Mouse (Mus musculus): Measurements from ENCODE around the gene Tmem168. TPM values are rescaled to one million over a fixed set of nuclear protein-coding genes. Genes with fewer than 3 reads are reported as not detected.

The Tmem168 gene
- polyA plus RNA-seq, 1 experiment: 12.4 TPM

DNA sequence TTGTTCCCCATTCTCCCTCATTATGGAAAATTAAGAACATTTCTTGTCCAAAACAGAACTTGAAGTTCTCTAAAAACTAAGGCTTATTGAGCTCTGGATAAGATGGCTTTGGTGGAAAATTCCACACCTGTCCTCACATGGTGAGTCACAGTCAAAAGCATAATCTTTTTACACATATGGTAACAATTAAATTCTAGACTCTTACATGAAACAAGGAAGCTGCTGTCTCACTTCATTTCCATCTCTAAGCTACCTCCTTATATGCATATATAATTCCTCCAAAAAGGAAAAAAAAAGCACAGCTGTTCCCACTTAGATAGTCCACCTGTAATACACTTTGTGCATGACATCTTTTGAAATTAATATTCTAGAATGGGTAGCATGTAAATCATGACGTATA lies 24.7 kb upstream of the Tmem168 start:
- TF ChIP-seq POLR2A (IDR thresholded peaks at IDR 0.05; ENCODE audit: control insufficient read depth, extremely low read depth, insufficient read depth, low read length, poor library complexity): no peak
- no peak for TF ChIP-seq CTCF (IDR thresholded peaks at IDR 0.05; ENCODE audit: borderline replicate concordance, control insufficient read depth, extremely low read depth, insufficient read depth, low read length, poor library complexity)
- 100% methylated on average over 1 of the region's 1 CpGs for WGBS
- H3K4me3 ChIP-seq (ENCODE audit: control insufficient read depth, insufficient read depth, low read length): no peak overlapping the region
- no peak for DNase-seq
- H3K36me3 ChIP-seq (ENCODE audit: control insufficient read depth, insufficient read depth, low read length): peaks cover 9% of the 10 kb centered on the region
- no peaks in the 10 kb centered on the region for H3K27me3 ChIP-seq (ENCODE audit: control insufficient read depth, insufficient read depth, low read length)
- no peak overlapping the region for H3K27ac ChIP-seq (ENCODE audit: control insufficient read depth, insufficient read depth, low read length)
- no peaks in the 10 kb centered on the region for H3K4me1 ChIP-seq (replicated peaks; ENCODE audit: control insufficient read depth, insufficient read depth, low read length)

DNA sequence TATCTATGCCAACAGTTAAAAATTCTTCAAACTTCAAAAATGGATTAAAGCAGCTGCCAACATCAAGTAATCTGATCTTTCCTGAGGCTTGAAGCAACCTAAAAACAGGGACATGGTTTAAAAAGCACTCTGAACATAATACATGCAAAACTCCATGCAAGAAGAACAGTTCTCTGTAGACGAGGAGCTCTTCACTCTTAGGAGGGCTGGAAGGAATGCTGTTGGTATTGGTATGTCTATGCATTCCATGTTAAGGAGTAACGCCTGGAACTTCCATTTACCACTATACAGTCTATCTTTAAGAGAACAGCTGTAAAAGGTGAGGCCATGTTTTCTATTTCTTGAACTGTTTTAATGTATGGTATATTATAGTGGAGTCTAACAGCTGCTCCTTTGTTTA lies 22.7 kb upstream of the Tmem168 start:
- Histone ChIP-seq H3K36me3 (ENCODE audit: control insufficient read depth, insufficient read depth, low read length) (peaks cover 9% of the 10 kb centered on the region), H3K4me3 (ENCODE audit: control insufficient read depth, insufficient read depth, low read length) (no peak overlapping the region), H3K27ac (ENCODE audit: control insufficient read depth, insufficient read depth, low read length) (no peak overlapping the region), H3K4me1 (replicated peaks; ENCODE audit: control insufficient read depth, insufficient read depth, low read length) (no peaks in the 10 kb centered on the region), H3K27me3 (ENCODE audit: control insufficient read depth, insufficient read depth, low read length) (no peaks in the 10 kb centered on the region)
- TF ChIP-seq POLR2A (IDR thresholded peaks at IDR 0.05; ENCODE audit: control insufficient read depth, extremely low read depth, insufficient read depth, low read length, poor library complexity): no peak
- TF ChIP-seq CTCF (IDR thresholded peaks at IDR 0.05; ENCODE audit: borderline replicate concordance, control insufficient read depth, extremely low read depth, insufficient read depth, low read length, poor library complexity): no peak
- 95% methylated on average over 2 of the region's 2 CpGs for whole genome bisulfite sequencing
- no peak for DNase-seq

- no peak for TF ChIP-seq CTCF (IDR thresholded peaks at IDR 0.05; ENCODE audit: borderline replicate concordance, control insufficient read depth, extremely low read depth, insufficient read depth, low read length, poor library complexity)
- no peak for TF ChIP-seq POLR2A (IDR thresholded peaks at IDR 0.05; ENCODE audit: control insufficient read depth, extremely low read depth, insufficient read depth, low read length, poor library complexity)
- Histone ChIP-seq H3K4me1 (replicated peaks; ENCODE audit: control insufficient read depth, insufficient read depth, low read length) (no peaks in the 10 kb centered on the region), H3K4me3 (ENCODE audit: control insufficient read depth, insufficient read depth, low read length) (no peak overlapping the region), H3K27me3 (ENCODE audit: control insufficient read depth, insufficient read depth, low read length) (no peaks in the 10 kb centered on the region), H3K36me3 (ENCODE audit: control insufficient read depth, insufficient read depth, low read length) (no peaks in the 10 kb centered on the region), H3K27ac (ENCODE audit: control insufficient read depth, insufficient read depth, low read length) (no peak overlapping the region)
- no peak for DNase-seq
- 83% methylated on average over 2 of the region's 2 CpGs for WGBS
Observed at GRCm38 (mm10) chr6:13619618-13620017, 11.7 kb upstream of the Tmem168 start.

DNA sequence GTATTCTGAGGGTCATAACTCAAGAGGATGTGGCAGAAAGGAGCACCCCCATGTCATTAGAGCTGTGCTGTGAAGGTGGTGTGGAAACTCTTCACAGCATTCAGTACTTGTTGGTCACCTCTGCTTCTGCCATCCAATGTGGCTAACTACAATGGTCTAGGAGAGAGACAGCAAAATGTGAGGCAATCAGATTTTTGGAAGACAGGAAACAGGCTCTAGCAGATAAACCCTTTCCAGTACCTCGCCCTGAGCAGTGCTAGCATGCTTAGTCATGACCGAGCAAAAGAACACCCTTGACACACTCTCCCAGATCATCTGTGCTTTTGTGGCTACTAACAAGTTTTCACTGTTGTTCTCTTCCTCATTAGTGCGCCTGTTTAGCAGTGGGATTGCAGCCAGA lies 9.2 kb upstream of the Tmem168 start:
- Histone ChIP-seq H3K4me1 (replicated peaks; ENCODE audit: control insufficient read depth, insufficient read depth, low read length) (no peaks in the 10 kb centered on the region), H3K36me3 (ENCODE audit: control insufficient read depth, insufficient read depth, low read length) (no peaks in the 10 kb centered on the region), H3K4me3 (ENCODE audit: control insufficient read depth, insufficient read depth, low read length) (no peak overlapping the region), H3K27me3 (ENCODE audit: control insufficient read depth, insufficient read depth, low read length) (no peaks in the 10 kb centered on the region), H3K27ac (ENCODE audit: control insufficient read depth, insufficient read depth, low read length) (no peak overlapping the region)
- WGBS: 39% methylated on average over 3 of the region's 3 CpGs
- DNase-seq: no peak
- no peak for TF ChIP-seq POLR2A (IDR thresholded peaks at IDR 0.05; ENCODE audit: control insufficient read depth, extremely low read depth, insufficient read depth, low read length, poor library complexity)
- no peak for TF ChIP-seq CTCF (IDR thresholded peaks at IDR 0.05; ENCODE audit: borderline replicate concordance, control insufficient read depth, extremely low read depth, insufficient read depth, low read length, poor library complexity)

GRCm38 (mm10) chr6:13614568-13614967 lies 6.7 kb upstream of the Tmem168 start:
- H3K27me3 ChIP-seq (ENCODE audit: control insufficient read depth, insufficient read depth, low read length): no peaks in the 10 kb centered on the region
- no peak overlapping the region for H3K4me3 ChIP-seq (ENCODE audit: control insufficient read depth, insufficient read depth, low read length)
- TF ChIP-seq POLR2A (IDR thresholded peaks at IDR 0.05; ENCODE audit: control insufficient read depth, extremely low read depth, insufficient read depth, low read length, poor library complexity): no peak
- WGBS: 69% methylated on average over 3 of the region's 3 CpGs
- no peaks in the 10 kb centered on the region for H3K36me3 ChIP-seq (ENCODE audit: control insufficient read depth, insufficient read depth, low read length)
- no peak overlapping the region for H3K27ac ChIP-seq (ENCODE audit: control insufficient read depth, insufficient read depth, low read length)
- no peaks in the 10 kb centered on the region for H3K4me1 ChIP-seq (replicated peaks; ENCODE audit: control insufficient read depth, insufficient read depth, low read length)
- DNase-seq: no peak

DNA sequence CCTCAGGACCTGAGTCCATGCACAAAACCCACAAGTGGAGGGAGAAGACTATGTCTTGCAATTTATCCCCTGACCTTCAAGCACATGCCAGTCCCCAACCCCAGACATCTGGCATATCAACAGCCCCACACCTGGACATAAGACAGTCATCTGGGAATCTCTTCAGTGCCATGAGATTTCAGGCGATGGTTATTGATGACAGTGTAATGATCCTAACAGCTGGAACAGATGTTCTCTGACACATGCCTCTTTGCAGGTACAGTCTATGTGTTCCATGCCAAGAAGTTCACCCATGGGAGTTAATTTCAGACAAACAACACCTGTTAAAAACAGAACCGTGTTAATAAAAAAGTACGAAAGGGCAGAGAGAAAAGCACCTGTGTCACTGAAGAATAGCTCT lies 5.8 kb upstream of the Tmem168 start:
- H3K27me3 ChIP-seq (ENCODE audit: control insufficient read depth, insufficient read depth, low read length): no peaks in the 10 kb centered on the region
- H3K36me3 ChIP-seq (ENCODE audit: control insufficient read depth, insufficient read depth, low read length): no peaks in the 10 kb centered on the region
- H3K4me1 ChIP-seq (replicated peaks; ENCODE audit: control insufficient read depth, insufficient read depth, low read length): no peaks in the 10 kb centered on the region
- H3K4me3 ChIP-seq (ENCODE audit: control insufficient read depth, insufficient read depth, low read length): no peak overlapping the region
- TF ChIP-seq POLR2A (IDR thresholded peaks at IDR 0.05; ENCODE audit: control insufficient read depth, extremely low read depth, insufficient read depth, low read length, poor library complexity): no peak
- TF ChIP-seq CTCF (IDR thresholded peaks at IDR 0.05; ENCODE audit: borderline replicate concordance, control insufficient read depth, extremely low read depth, insufficient read depth, low read length, poor library complexity): no peak
- no peak overlapping the region for H3K27ac ChIP-seq (ENCODE audit: control insufficient read depth, insufficient read depth, low read length)
- no peak for DNase-seq
- 94% methylated on average over 3 of the region's 3 CpGs for WGBS

GRCm38 (mm10) chr6:13610869-13611268 lies 3.0 kb upstream of the Tmem168 start:
- WGBS: 95% methylated on average over 2 of the region's 2 CpGs
- no peak for DNase-seq
- no peak for TF ChIP-seq CTCF (IDR thresholded peaks at IDR 0.05; ENCODE audit: borderline replicate concordance, control insufficient read depth, extremely low read depth, insufficient read depth, low read length, poor library complexity)
- TF ChIP-seq POLR2A (IDR thresholded peaks at IDR 0.05; ENCODE audit: control insufficient read depth, extremely low read depth, insufficient read depth, low read length, poor library complexity): no peak
- Histone ChIP-seq H3K4me1 (replicated peaks; ENCODE audit: control insufficient read depth, insufficient read depth, low read length) (no peaks in the 10 kb centered on the region; the same call in 1 of the 2 replicates), H3K4me3 (ENCODE audit: control insufficient read depth, insufficient read depth, low read length) (no peak overlapping the region), H3K27ac (ENCODE audit: control insufficient read depth, insufficient read depth, low read length) (no peak overlapping the region), H3K27me3 (ENCODE audit: control insufficient read depth, insufficient read depth, low read length) (no peaks in the 10 kb centered on the region), H3K36me3 (ENCODE audit: control insufficient read depth, insufficient read depth, low read length) (no peaks in the 10 kb centered on the region)
